Mouse (Mus musculus) cortical plate, adult 2 months (tissue): Measurements from ENCODE around the gene Psmb3.

Experiments used
- CTCF ChIP-seq: fragments of 200-500 bp; IDR thresholded peaks from 2 replicates; pipeline ENCODE4 v1.5.1; 2011; ENCODE audit warnings: mild to moderate bottlenecking, control low read depth, low read length; ENCODE audit not compliant: insufficient read depth; ENCODE audit errors: extremely low read depth
- POLR2A ChIP-seq: fragments of 200-500 bp; IDR thresholded peaks from 2 replicates; pipeline ENCODE4 v1.6.1; 2011; ENCODE audit warnings: mild to moderate bottlenecking, low read length, control low read depth; ENCODE audit not compliant: insufficient read depth; ENCODE audit errors: extremely low read depth

GRCm38 (mm10) chr11:97736645-97737044 lies 33.4 kb downstream of the Psmb3 start:
- TF ChIP-seq CTCF (no peak), POLR2A (no peak)
